Mouse (Mus musculus): ENCODE measurements around the gene Zfr2. TPM values are rescaled to one million over a fixed set of nuclear protein-coding genes. Genes with fewer than 3 reads are reported as not detected.

The Zfr2 gene
- polyA plus RNA-seq, 1 experiment from 2014 or later: 34.0 TPM

DNA sequence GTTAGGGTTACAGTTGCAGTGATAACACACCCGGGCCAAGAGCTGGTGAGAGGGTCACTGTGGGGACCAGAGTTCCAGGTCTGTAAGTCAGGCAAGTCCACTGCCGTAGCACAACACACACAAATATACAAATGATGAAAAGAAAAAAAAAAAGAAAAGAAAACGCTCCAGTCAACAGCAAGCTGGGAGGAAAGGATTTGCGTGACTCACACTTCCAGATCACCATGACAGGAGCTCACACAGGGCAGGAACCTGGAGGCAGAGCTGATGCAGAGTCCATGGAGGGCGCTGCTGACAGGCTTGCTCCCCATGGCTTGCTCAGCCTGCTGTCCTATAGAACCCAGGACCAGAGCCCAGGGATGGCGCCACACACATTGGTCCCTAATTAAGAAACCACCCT is 1.3 kb downstream of the Zfr2 start:
- Histone ChIP-seq H3K27me3 (peaks cover 4% of the 10 kb centered on the region; the same call in 1 of the 2 replicates), H3K4me1 (replicated peaks) (peaks cover 31% of the 10 kb centered on the region), H3K9ac (no peak overlapping the region), H3K4me2 (peak overlapping the region; percentile 76; the same call in 1 of the 2 replicates), H3K27ac (replicated peaks) (no peak overlapping the region), H3K36me3 (no peaks in the 10 kb centered on the region), H3K9me3 (no peaks in the 10 kb centered on the region), H3K4me3 (peak overlapping the region; percentile 73; the same call in 1 of the 2 replicates)
- no peak for ATAC-seq (ENCODE audit: low FRiP score, low read depth)
- WGBS: 89% methylated on average over 6 of the region's 6 CpGs

DNA sequence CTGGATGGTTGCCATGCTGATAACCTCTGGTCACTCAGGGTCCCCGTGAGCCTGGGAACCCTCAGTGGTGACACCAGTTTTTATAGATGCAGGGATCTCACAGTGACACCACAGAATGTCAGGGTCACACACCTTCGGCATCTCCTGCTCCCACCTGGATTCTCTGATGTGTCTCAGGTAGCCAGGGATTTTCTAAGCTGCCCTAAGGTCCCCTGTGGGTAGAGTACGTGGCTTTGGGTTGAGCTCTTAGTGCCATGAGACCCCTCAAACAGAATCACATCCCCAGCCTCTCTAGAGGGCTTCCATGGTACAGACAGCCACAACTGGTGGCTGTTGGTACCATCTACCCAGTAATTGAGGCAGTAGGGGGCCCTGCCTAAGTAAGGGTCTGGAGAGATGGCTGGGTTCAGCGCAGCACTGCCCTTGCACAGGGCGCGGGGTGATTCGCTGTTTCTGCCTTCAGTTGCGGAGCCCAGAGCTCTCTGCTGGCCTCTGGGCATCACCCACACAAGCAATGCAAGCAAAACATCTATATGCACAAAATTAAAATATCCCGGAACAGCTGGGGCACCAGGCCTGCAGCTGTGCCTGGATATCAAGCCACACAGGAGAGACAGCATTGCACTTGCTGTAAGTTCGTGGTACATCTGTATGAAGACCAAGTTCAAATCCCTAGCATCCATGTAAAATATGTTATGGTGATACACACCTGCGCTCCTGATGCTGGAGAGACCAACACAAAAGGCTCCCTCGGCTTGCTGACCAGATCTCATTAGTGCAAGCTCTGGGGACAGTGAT is 3.7 kb downstream of the Zfr2 start:
- no peak overlapping the region for H3K27ac ChIP-seq (replicated peaks)
- H3K27me3 ChIP-seq: peaks cover 15% of the 10 kb centered on the region
- no peaks in the 10 kb centered on the region for H3K36me3 ChIP-seq
- H3K9ac ChIP-seq: no peak overlapping the region
- H3K9me3 ChIP-seq: no peaks in the 10 kb centered on the region
- no peak overlapping the region for H3K4me3 ChIP-seq
- no peak overlapping the region for H3K4me2 ChIP-seq
- no peak for ATAC-seq (ENCODE audit: low FRiP score, low read depth)
- WGBS: 81% methylated on average over 12 of the region's 12 CpGs
- peaks cover 20% of the 10 kb centered on the region for H3K4me1 ChIP-seq (replicated peaks)

DNA sequence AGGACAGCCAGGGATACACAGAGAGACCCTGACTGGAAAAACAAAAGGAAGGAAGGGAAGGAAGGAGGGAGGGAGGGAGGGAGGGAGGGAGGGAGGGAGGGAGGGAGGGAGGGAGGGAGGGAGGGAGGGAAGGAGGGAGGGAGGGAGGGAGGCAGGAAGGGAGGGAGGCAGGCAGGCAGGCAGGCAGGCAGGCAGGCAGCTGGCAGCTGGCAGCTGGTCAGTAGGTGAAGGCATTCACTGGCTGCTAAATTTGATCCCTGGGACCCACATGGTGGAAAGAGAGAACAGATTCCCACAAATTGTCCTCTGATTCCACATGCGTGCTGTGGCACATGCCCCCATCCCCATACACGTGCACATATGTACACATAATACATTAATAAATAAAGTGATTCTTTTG is 5.7 kb downstream of the Zfr2 start:
- no peak overlapping the region for H3K4me3 ChIP-seq
- WGBS: 69% methylated on average over 2 of the region's 2 CpGs
- H3K27me3 ChIP-seq: peaks cover 15% of the 10 kb centered on the region
- no peak for ATAC-seq (ENCODE audit: low FRiP score, low read depth)
- no peak overlapping the region for H3K27ac ChIP-seq (replicated peaks)
- H3K9me3 ChIP-seq: no peaks in the 10 kb centered on the region
- no peak overlapping the region for H3K9ac ChIP-seq
- H3K36me3 ChIP-seq: no peaks in the 10 kb centered on the region
- H3K4me2 ChIP-seq: no peak overlapping the region
- peaks cover 8% of the 10 kb centered on the region for H3K4me1 ChIP-seq (replicated peaks)

DNA sequence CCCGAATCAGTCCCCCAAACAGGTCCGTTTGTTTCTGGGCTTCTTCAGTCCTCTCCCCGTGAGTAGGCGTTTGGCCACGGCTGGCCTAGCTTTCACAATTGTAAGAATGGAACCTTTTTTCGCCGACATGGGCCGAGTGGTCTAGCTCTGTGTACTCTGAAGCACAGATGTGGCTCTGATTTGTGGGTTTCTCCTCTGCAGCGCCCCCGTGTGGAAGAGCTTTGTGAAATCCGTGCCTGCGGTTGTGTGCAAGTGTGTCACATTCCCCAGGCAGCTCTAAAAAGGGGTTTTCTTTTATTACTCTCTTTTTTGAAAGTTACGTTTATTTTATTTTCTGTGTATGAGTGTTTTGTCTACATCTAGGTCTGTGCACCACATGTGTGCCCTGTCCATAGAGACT is 7.9 kb downstream of the Zfr2 start:
- Histone ChIP-seq H3K27ac (replicated peaks) (no peak overlapping the region), H3K4me2 (no peak overlapping the region), H3K4me1 (replicated peaks) (peaks cover 7% of the 10 kb centered on the region; the same call in 1 of the 2 replicates), H3K27me3 (peaks cover 15% of the 10 kb centered on the region), H3K9me3 (no peaks in the 10 kb centered on the region), H3K36me3 (no peaks in the 10 kb centered on the region), H3K4me3 (no peak overlapping the region), H3K9ac (no peak overlapping the region)
- no peak for ATAC-seq (ENCODE audit: low FRiP score, low read depth)
- 25% methylated on average over 13 of the region's 13 CpGs for WGBS

DNA sequence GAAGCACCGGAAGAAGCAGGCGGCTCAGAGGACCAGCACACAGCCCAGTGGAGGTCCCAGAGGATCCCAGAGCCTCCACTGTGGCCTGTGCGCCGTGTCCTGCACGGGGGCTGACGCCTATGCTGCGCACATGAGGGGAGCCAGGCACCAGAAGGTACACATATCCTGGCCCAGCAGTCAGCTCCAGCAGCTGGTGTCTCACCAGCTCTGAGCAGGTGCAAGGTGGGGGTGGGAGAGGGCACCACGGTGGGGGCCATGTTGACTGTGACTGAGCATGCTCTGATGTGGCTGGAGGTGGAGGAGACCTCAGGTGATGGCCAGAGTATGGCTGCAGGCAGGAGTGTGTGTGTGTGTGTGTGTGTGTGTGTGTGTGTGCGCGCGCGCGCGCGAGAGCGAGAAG is 9.1 kb downstream of the Zfr2 start:
- Histone ChIP-seq H3K36me3 (no peaks in the 10 kb centered on the region), H3K9ac (no peak overlapping the region), H3K9me3 (no peaks in the 10 kb centered on the region), H3K4me1 (replicated peaks) (peaks cover 7% of the 10 kb centered on the region; the same call in 1 of the 2 replicates), H3K27me3 (peaks cover 15% of the 10 kb centered on the region), H3K4me3 (no peak overlapping the region), H3K27ac (replicated peaks) (no peak overlapping the region), H3K4me2 (no peak overlapping the region)
- 92% methylated on average over 16 of the region's 16 CpGs for WGBS
- ATAC-seq (ENCODE audit: low FRiP score, low read depth): no peak

DNA sequence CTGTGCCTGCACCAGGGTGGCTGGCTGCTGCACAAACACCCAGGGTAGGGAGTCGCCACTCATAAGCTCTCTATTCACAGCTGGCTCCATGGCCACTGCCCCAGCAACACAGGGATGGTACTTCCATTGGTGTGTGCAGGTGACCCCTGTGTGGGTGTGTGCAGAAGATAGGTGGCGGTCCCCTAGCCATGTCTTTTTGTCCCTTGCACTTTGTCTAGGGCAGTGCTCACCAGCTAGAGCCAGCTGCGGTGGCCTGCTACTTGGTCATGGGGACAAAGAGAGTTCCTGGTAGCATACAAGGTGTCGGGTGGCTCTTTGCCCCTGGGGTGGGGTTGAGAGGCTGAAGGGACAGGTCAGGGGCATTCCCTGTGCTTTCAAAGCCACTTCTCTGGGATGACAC is 11.2 kb downstream of the Zfr2 start:
- no peak for ATAC-seq (ENCODE audit: low FRiP score, low read depth)
- Histone ChIP-seq H3K27me3 (peaks cover 11% of the 10 kb centered on the region), H3K9ac (no peak overlapping the region), H3K4me1 (replicated peaks) (peaks cover 7% of the 10 kb centered on the region; the same call in 1 of the 2 replicates), H3K4me2 (peak overlapping the region; percentile 26; the same call in 1 of the 2 replicates), H3K36me3 (no peaks in the 10 kb centered on the region), H3K9me3 (no peaks in the 10 kb centered on the region), H3K27ac (replicated peaks) (no peak overlapping the region), H3K4me3 (no peak overlapping the region)
- 79% methylated on average over 4 of the region's 4 CpGs for WGBS

DNA sequence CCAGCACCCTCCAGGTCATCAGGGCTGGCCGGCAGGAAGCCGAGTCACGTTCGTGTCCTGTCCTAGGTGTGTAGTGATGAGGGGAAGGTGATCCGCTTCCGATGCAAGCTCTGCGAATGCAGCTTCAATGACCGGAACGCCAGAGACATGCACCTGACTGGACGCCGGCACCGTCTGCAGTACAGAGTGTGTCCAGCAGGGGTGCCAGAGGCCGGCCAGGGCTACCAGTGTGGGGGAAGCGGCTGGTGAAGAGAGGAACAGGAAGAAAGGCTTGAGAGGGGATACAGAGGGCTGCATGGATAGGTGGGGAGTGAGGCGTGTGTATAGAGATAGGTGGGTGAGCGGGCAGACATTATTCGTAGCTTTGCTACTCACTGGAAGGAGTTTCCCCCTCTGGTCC is 11.6 kb downstream of the Zfr2 start:
- no peaks in the 10 kb centered on the region for H3K9me3 ChIP-seq
- WGBS: 8% methylated on average over 17 of the region's 17 CpGs
- H3K27ac ChIP-seq (replicated peaks): no peak overlapping the region
- H3K4me2 ChIP-seq: peak overlapping the region; percentile 26; the same call in 1 of the 2 replicates
- peak; percentile 64; the same call in 1 of the 2 replicates for ATAC-seq (ENCODE audit: low FRiP score, low read depth)
- peaks cover 7% of the 10 kb centered on the region; the same call in 1 of the 2 replicates for H3K4me1 ChIP-seq (replicated peaks)
- no peak overlapping the region for H3K4me3 ChIP-seq
- H3K9ac ChIP-seq: no peak overlapping the region
- peaks cover 7% of the 10 kb centered on the region for H3K27me3 ChIP-seq
- no peaks in the 10 kb centered on the region for H3K36me3 ChIP-seq

DNA sequence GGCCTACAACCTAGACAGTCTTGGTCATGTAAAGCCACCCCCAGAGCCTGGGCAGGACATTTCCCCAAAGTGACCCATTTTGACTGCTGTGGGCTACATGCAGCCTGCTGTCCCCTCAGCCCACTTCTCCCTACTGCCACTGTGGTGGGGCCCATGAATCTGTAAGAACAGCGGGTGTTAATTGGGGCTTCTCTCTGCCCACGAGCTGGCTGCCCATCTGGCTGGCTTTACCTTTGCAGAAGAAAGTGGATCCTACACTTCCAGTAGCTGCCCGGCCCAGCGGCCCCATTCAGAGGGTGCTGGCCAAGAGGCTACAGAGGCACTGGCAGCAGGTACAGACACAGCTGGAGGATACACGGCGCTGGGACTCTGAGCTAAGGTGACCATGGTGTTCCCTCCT is 12.2 kb downstream of the Zfr2 start:
- no peak overlapping the region for H3K9ac ChIP-seq
- peaks cover 7% of the 10 kb centered on the region; the same call in 1 of the 2 replicates for H3K4me1 ChIP-seq (replicated peaks)
- H3K4me2 ChIP-seq: no peak overlapping the region
- no peak overlapping the region for H3K4me3 ChIP-seq
- no peaks in the 10 kb centered on the region for H3K36me3 ChIP-seq
- H3K27ac ChIP-seq (replicated peaks): no peak overlapping the region
- no peaks in the 10 kb centered on the region for H3K9me3 ChIP-seq
- peaks cover 1% of the 10 kb centered on the region; the same call in 1 of the 2 replicates for H3K27me3 ChIP-seq
- 89% methylated on average over 6 of the region's 6 CpGs for WGBS
- no peak for ATAC-seq (ENCODE audit: low FRiP score, low read depth)

DNA sequence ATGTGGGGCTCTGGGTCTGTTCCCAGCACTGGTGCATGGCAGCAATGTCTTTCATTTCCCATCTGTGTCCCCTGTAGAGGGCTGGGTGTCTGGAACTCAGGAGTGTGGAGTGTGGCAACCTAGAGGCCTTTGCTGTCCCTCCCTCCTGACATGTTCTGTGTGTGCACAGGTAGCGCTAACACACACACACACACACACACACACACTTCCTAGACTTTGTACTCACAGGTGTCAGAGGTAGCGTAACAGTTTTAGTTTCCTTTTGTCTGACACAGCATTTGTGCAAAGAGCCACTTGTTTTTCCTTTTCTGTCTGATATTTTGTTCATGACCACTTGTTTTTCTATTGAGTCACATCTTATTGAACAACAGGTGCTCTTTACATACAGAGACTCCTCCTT is 14.8 kb downstream of the Zfr2 start:
- no peaks in the 10 kb centered on the region for H3K9me3 ChIP-seq
- no peak overlapping the region for H3K4me2 ChIP-seq
- H3K4me1 ChIP-seq (replicated peaks): peaks cover 17% of the 10 kb centered on the region
- ATAC-seq (ENCODE audit: low FRiP score, low read depth): no peak
- no peaks in the 10 kb centered on the region for H3K36me3 ChIP-seq
- peaks cover 12% of the 10 kb centered on the region for H3K27me3 ChIP-seq
- H3K27ac ChIP-seq (replicated peaks): no peak overlapping the region
- H3K4me3 ChIP-seq: no peak overlapping the region
- H3K9ac ChIP-seq: no peak overlapping the region
- WGBS: 100% methylated on average over 2 of the region's 2 CpGs

DNA sequence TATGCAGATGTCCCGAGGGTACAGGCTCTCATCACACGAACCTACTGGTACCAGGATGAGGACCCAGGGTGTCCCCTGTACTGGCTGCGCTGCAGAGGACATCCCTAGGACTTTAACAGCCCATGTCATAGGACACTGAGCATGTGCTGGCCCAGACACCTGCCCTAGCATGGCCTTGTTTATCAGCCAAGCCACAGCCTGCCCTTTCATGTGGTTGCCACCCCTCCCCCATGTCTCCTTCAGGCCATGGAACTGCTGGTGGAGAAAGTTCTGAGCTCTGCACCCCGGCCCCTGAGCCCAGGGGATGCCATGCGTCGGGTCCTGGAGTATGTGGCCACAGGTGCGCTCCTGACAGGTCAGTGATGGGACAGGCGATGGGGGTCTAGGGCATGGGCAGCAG is 16.5 kb downstream of the Zfr2 start:
- WGBS: 87% methylated on average over 8 of the region's 8 CpGs

DNA sequence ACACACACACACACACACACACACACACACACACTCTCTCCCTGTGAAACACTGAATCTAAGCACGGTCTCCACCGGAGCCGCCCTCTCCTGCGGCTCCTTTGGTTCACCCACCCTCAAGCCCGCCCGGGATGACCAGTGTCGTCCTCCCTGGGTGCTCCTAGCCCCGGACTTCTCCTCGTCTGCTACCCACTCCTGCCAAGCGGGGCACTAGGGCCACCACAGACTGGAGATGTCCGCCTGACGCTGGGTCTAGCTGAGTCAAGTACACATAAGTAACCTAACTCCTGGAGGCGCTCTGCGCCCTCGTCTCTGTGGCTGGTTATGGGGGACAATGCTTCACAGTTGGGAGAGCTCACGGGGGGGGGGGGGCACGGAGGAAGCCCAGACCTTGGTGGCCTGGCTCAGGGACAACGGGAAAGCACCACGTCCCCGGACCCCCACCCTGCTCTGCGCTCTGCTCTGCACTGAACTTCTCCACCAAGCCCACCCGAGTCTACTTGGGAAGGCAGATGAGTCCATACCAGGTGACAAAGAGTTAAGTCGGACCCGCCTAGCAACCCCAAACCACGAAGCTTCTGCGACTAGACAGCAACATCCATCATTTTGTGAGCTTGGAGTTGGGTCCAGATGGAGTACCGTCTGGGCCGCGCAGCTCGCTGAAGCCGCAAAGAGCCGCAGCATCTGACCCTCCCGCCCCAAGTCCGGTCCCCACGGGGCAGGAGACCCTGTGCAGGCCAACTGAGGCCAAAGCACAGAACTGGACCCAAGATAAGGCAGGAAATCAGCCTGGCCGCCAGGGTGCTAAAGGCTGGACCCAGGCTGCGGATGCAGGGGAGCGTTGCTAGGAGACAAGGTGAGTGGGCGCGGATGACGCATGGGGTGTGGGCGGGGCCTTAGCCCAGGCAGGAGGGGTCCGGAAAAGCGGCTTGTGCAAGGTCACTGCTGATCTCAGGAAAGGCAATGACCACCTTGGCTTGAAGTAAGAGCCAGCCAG is 19.8 kb downstream of the Zfr2 start, which contains the start of gene Matk:
Matk (plus strand) TSS at position 512 of the 996 bp plus-strand sequence.
- peak; percentile 83 for ATAC-seq (ENCODE audit: low FRiP score, low read depth)
- peak within 1 kb of the TSS; percentile 35 for H3K4me3 ChIP-seq
- peaks cover 26% of the 10 kb centered on the region for H3K4me1 ChIP-seq (replicated peaks)
- WGBS: 6% methylated on average over 44 of the region's 44 CpGs
- H3K9me3 ChIP-seq: no peaks in the 10 kb centered on the region
- peak within 1 kb of the TSS; percentile 43 for H3K9ac ChIP-seq
- H3K27ac ChIP-seq (replicated peaks): peak within 1 kb of the TSS; percentile 78
- no peaks in the 10 kb centered on the region for H3K36me3 ChIP-seq
- peaks cover 22% of the 10 kb centered on the region for H3K27me3 ChIP-seq
- H3K4me2 ChIP-seq: peak within 1 kb of the TSS; percentile 59

More for the DNA sequence above, 16.5 kb downstream of the Zfr2 start:
- Histone ChIP-seq H3K4me2 (no peak overlapping the region), H3K9me3 (no peaks in the 10 kb centered on the region), H3K4me1 (replicated peaks) (peaks cover 24% of the 10 kb centered on the region), H3K27me3 (peaks cover 12% of the 10 kb centered on the region), H3K4me3 (no peak overlapping the region), H3K27ac (replicated peaks) (no peak overlapping the region), H3K36me3 (no peaks in the 10 kb centered on the region), H3K9ac (no peak overlapping the region)
- no peak for ATAC-seq (ENCODE audit: low FRiP score, low read depth)

DNA sequence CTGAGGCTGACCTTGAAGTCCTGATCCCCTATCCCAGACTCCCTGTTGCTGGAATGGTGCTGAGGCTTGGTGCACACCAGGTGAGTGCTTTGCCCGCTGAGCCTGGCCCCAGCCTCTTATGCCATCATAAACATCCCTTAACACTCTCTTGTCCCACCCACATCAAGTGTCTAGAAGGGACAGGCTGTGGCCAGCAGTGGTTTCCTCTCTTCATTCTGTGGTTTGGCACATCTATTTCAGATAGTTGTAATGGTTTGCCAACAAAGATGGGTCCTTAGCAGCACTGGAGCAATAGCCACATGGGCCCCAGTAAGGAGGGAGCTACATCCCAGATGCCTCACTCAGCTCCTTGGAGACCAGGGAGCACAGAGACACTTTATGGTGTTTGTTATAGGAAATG is 21.9 kb downstream of the Zfr2 start:
- Histone ChIP-seq H3K4me3 (no peak overlapping the region), H3K27ac (replicated peaks) (no peak overlapping the region), H3K27me3 (peaks cover 41% of the 10 kb centered on the region), H3K4me2 (no peak overlapping the region), H3K9ac (no peak overlapping the region), H3K4me1 (replicated peaks) (peaks cover 44% of the 10 kb centered on the region), H3K9me3 (no peaks in the 10 kb centered on the region), H3K36me3 (no peaks in the 10 kb centered on the region)
- 67% methylated on average over 1 of the region's 1 CpGs for WGBS
- no peak for ATAC-seq (ENCODE audit: low FRiP score, low read depth)

Data from hindbrain, embryonic 15.5 days (tissue).